30 mouse cellular contexts compared by ENCODE assay signal in genomic region chr3:129541456-129541855, GRCm38 (mm10). TPM values are rescaled to one million over a fixed set of nuclear protein-coding genes. Genes with fewer than 3 reads are reported as not detected.
DNase-seq lines count a peak whose midpoint lies in the region; ATAC-seq lines count a peak whose summit lies in the region.
"Had no signal": no experiment of that assay in that cellular context is flagged by ENCODE, and none has a peak within 500 bp of the region (broad histone marks: within the 10 kb centered on the region; RNA-seq: fewer than 3 reads in every experiment).

No protein-coding gene starts in this region.

- ATAC-seq in heart, embryonic 12.5 days (ENCODE audit: insufficient number of reproducible peaks, low FRiP score), result no peak
- ATAC-seq in forebrain, embryonic 14.5 days, result no peak
- ATAC-seq: activated CD4-positive, CD25-positive, alpha-beta regulatory T cell, adult 4 months; CD4-positive, CD25-positive, alpha-beta regulatory T cell, adult 4 months; forebrain, embryonic 15.5 days; forebrain, postnatal 0 days; Patski had no signal

- no peak overlapping the region for H3K27ac ChIP-seq in heart, embryonic 12.5 days (ENCODE audit: poor library complexity, severe bottlenecking)
- H3K27ac ChIP-seq in forebrain, embryonic 14.5 days (ENCODE audit: low read depth, low read length), result no peak overlapping the region
- H3K27ac ChIP-seq: embryonic facial prominence, embryonic 13.5 days; embryonic facial prominence, embryonic 15.5 days; forebrain, embryonic 10.5 days; forebrain, embryonic 12.5 days; forebrain, embryonic 15.5 days had no signal

- H3K4me2 ChIP-seq in heart, embryonic 12.5 days, result no peak overlapping the region
- H3K4me2 ChIP-seq in forebrain, embryonic 14.5 days (ENCODE audit: low read length), result no peak overlapping the region
- H3K4me2 ChIP-seq: embryonic facial prominence, embryonic 13.5 days; embryonic facial prominence, embryonic 15.5 days; forebrain, embryonic 12.5 days; forebrain, embryonic 15.5 days had no signal

- 94% methylated on average over 11 of the region's 11 CpGs for WGBS in heart, embryonic 12.5 days
- 96% methylated on average over 11 of the region's 11 CpGs for WGBS in forebrain, embryonic 14.5 days

- H3K27me3 ChIP-seq in heart, embryonic 12.5 days (replicated peaks), result no peaks in the 10 kb centered on the region
- no peaks in the 10 kb centered on the region for H3K27me3 ChIP-seq in forebrain, embryonic 14.5 days (replicated peaks; ENCODE audit: control insufficient read depth, insufficient read depth, low read length)
- H3K27me3 ChIP-seq: CH12.LX; embryonic facial prominence, embryonic 13.5 days; embryonic facial prominence, embryonic 15.5 days; forebrain, embryonic 12.5 days; forebrain, embryonic 15.5 days; Patski had no signal

- peak; percentile 85 for DNase-seq in heart, adult 11 months
- DNase-seq in ES-CJ7 (ENCODE audit: low read depth, low spot score) (peak; percentile 70), R1 (ENCODE audit: low read depth, low spot score) (peak; percentile 84)
- DNase-seq in adrenal gland, adult 18-20 months (ENCODE audit: low spot score in 2 of 2), result no peak
- no peak for DNase-seq in forebrain, embryonic 14.5 days (ENCODE audit: low spot score)
- DNase-seq in left cerebral cortex, adult 8-10 months (ENCODE audit: low spot score in 2 of 2), result no peak
- DNase-seq: adrenal gland, adult 2 months; adrenal gland, postnatal 10 days; adrenal gland, postnatal 25 days; B cell, adult 2 months; cerebellum, adult 11 months; cerebellum, adult 18-20 months; cerebellum, adult 8-10 months; cerebellum, adult 9-11 months; cerebellum, postnatal 14 days; cerebellum, postnatal 36 days; embryo, embryonic 11 days; forebrain, postnatal 0 days had no signal

- H3K4me3 ChIP-seq in heart, embryonic 12.5 days, result no peak overlapping the region
- H3K4me3 ChIP-seq in forebrain, embryonic 14.5 days (ENCODE audit: low read depth, low read length), result no peak overlapping the region
- H3K4me3 ChIP-seq: embryonic facial prominence, embryonic 13.5 days; embryonic facial prominence, embryonic 15.5 days; erythroblast, embryonic 14.5 days; forebrain, embryonic 10.5 days; forebrain, embryonic 12.5 days; forebrain, embryonic 15.5 days had no signal

- H3K36me3 ChIP-seq in heart, embryonic 12.5 days, result peaks cover 30% of the 10 kb centered on the region
- H3K36me3 ChIP-seq in forebrain, embryonic 14.5 days (ENCODE audit: control insufficient read depth, insufficient read depth, low read length), result peaks cover 31% of the 10 kb centered on the region; the same call in 1 of the 2 replicates

- peaks cover 6% of the 10 kb centered on the region for H3K4me1 ChIP-seq in heart, embryonic 12.5 days (replicated peaks)
- H3K4me1 ChIP-seq in forebrain, embryonic 14.5 days (ENCODE audit: control insufficient read depth, insufficient read depth, low read length), result peaks cover 14% of the 10 kb centered on the region

- H3K9me3 ChIP-seq in heart, embryonic 12.5 days (replicated peaks), result no peaks in the 10 kb centered on the region
- 0 out of 2 replicates have a peak, but pooled peaks cover 3% of the 10 kb centered on the region for H3K9me3 ChIP-seq in forebrain, embryonic 14.5 days (replicated peaks; ENCODE audit: control insufficient read depth, low read length)
- H3K9me3 ChIP-seq: embryonic facial prominence, embryonic 13.5 days; embryonic facial prominence, embryonic 15.5 days; forebrain, embryonic 15.5 days; G1E had no signal

- no peak overlapping the region for H3K9ac ChIP-seq in heart, embryonic 12.5 days
- H3K9ac ChIP-seq in forebrain, embryonic 14.5 days (ENCODE audit: low read length), result no peak overlapping the region
- H3K9ac ChIP-seq: embryonic facial prominence, embryonic 13.5 days; embryonic facial prominence, embryonic 15.5 days; forebrain, embryonic 12.5 days; forebrain, embryonic 15.5 days; forebrain, postnatal 0 days had no signal

RNA-seq across cellular contexts. Expression of gene Elovl6, which starts 9.3 kb away (rescaled TPM):
- 18.5 and 20.2 TPM in 2 replicates for polyA plus RNA-seq in heart, embryonic 12.5 days (2016; fragmentation: Nextera tagmentation; extraction: Ambion mirVana)
- total RNA-seq in adrenal gland, adult 18-20 months (2021), result 100 to 1,000 TPM; 124 to 187 TPM
- 24.4 and 30.5 TPM in 2 replicates for polyA plus RNA-seq in forebrain, embryonic 14.5 days (2014; fragmentation: Nextera tagmentation; extraction: Ambion mirVana)
- total RNA-seq in left cerebral cortex, adult 8-10 months (2022), result 10 to 100 TPM; 23.5 to 30.4 (median 25.6) TPM

Comparison
In these comparisons a context has a peak if more than half of its experiments do, and no peak if none do; other contexts are left out.
1. DNase-seq: peak in heart, adult 11 months (single experiment), ES-CJ7 (single experiment) and R1 (single experiment); none in adrenal gland, adult 18-20 months (0 of 2), forebrain, embryonic 14.5 days (single experiment) and left cerebral cortex, adult 8-10 months (0 of 2).